Mouse (Mus musculus): ENCODE data around the gene Ppp3ca.

Gene Ppp3ca

DNA sequence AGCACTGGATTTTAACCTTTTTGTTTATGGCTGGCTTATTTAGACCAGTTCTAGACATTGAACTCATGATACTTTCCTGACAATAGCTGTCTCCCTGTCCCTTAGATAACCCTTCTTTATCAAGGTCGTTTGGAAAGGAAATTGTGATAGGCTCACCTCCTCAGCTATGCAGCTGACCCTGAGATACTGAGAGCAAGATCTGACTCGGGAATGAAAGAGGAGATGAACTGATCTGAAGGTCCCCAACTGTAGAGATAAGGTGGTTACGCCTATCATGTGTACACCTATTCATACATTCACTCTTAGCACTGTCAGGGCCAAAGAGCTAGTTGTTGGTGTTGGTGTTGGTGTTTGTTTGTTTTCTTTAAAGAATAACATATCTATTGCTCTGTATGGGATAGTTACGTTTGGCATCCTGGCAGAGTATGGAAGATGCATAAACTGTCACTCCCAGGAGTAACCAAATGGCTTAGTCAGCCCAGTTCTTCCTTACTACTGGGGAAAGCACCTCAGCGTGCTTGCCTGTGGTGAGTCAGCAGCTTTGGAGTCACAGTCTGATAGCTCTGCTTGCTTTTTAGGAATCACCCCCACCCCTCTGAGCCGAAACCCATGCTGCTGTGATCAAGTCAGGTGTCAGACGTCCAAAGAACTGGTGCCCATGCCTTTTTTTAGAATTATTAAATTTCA is 91.5 kb downstream of the Ppp3ca start:
- no peak for DNase-seq (ENCODE audit: low read depth in 1 of 2, low spot score in 2 of 2)

DNA sequence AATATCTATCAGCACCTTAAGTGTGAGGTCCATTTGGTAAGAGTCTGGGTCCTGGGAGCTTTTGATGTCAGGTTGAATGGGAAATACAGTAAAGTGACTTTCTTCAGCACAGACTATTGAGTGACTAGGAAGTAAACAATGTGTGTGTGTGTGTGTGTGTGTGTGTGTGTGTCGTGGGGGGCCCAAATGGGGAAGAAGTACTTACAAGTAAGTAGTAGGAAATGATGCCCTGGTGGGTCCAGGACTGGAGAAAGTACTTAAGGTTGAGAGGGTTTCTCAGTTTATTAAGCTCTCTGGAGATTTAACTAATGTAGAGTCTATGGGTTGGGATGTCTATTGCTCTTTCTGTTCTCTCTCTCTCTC is 92.0 kb downstream of the Ppp3ca start:
- no peak for DNase-seq (ENCODE audit: low read depth in 1 of 2, low spot score in 2 of 2)

DNA sequence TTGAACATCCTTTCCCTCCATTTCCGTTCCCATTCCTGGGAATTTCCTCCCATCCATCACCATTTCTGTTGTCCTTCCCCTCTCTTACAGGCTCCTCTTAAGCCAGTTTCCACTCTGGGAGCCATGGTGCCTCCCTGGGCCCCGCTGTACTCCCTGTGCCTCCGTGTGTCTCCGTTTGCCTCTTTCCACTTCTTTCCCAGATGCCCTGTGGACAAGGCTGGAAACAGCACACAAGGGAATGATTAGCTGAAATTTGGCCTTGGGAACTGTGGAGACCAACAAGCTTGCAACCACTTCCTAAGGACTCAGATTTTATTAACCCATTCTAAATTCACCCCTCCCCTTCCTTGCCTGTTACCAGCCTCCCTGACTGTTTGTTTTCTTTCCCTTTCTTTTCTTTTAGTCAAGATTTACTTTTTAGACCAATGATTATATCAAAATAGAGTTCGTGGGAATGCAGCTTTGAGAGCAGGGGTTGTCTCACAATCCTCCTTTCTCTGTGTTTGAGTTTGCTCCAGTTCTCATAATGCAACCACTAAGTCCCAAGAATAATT is 93.9 kb downstream of the Ppp3ca start:
- no peak for DNase-seq (ENCODE audit: low read depth in 1 of 2, low spot score in 2 of 2)

DNA sequence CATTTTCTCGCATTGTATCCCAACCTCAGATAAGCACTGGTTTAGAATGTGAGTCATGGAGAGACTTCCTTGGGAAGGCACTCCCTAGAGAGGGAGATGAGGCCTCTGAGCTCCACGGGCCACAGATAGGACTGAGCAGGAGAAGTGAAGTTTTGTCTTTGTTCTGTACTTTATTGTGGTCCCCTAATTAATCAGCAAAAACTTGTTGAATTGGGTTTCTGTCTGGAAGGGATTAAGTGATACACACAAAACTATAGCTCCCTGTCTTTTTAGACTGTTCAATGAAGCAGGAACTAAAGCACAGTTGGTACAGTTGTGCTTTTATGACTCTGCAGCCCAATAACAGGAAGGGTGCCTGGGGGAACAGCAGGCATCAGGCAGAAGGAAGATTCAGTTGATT is 95.6 kb downstream of the Ppp3ca start:
- DNase-seq (ENCODE audit: low read depth in 1 of 2, low spot score in 2 of 2): no peak

DNA sequence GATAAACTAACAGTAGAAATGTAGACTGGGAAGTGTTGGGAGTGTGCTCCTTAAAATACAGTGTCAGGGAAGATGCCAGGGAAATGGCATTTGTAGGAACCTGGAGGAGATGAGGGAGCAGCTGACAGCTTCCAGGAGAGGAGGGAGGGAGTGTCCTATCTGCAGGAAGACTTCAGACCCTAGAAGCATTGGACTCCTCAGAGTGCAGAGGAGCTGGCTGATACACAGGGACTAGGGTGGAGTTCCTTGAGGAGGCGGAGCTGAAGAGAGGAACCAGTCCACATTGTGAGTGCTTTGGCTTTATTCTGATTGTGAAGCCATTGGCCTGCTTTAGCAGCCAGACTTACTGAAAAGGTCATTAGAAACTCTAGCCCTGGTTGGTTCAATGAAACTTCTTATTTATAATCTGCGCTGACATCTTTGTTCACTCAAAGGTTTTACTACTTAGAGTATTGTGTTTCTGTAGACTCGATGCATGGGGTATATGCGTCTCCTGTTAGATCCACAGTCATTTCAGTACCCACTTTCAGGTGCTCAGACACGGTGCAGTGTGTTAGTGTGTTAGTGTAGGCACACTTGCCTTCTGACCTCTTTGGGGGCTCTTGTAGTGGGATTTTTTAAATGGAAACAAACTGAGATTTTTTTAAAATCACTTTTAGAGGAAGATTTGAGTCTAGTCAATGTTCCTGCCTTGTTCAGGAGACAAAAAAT is 99.0 kb downstream of the Ppp3ca start:
- no peak for DNase-seq (ENCODE audit: low read depth in 1 of 2, low spot score in 2 of 2)

DNA sequence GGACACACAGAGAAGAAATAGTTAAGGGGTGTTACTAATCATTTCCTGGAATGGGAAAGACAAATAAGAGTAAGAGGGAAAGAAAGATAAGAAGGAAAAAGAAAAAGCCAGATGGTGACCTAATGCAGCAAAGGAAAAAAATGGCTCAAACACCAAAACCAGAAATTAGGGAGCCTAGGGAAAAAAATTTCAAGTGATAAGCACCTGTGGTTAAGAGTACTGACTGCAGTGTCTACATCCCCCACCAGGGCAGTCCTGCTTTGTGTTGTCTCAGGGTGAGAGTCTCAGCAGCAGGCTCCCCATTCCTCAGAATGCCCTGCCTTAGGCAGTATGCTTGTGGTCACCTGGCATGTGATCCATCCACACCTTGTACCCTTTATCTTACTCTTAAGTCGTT is 99.6 kb downstream of the Ppp3ca start:
- no peak for DNase-seq (ENCODE audit: low read depth in 1 of 2, low spot score in 2 of 2)

DNA sequence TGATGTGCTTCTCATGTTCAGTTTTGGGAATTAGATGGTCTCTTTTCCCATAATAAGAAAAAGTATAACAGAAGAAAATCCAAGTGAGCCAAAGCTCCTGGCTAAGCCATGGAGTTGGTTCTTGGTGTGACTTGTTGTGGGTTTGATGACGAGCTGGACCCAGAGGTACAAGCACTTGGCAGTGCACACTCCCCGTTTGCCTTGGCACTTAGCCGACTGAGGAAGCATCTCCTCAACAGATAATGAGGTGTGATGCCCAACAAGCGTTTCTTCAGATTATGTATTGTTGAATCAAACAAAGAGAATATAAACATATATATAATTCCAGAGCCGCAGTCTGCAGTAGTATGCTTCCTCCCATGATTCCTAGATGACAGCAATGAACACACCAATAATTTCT is 101.8 kb downstream of the Ppp3ca start:
- no peak for DNase-seq (ENCODE audit: low read depth in 1 of 2, low spot score in 2 of 2)

DNA sequence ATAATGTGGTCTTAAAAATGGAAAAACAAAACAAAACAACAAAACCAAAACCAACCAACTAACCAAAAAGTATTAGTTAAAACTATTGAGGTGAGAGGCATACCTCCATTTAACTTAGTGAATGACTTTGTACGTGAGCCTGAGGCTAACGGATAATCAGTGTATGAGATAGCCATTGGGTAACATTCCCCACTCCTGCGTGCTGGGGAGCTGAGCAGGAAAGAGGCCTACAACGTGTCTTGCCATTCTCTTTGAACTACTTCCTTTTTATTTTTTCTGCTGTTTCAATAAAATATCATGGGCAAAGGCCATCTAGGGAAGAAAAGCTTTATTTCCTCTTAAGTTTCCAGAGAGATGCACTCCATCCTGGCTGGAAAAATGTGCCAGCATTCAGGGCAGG is 103.3 kb downstream of the Ppp3ca start:
- no peak for DNase-seq (ENCODE audit: low read depth in 1 of 2, low spot score in 2 of 2)

DNA sequence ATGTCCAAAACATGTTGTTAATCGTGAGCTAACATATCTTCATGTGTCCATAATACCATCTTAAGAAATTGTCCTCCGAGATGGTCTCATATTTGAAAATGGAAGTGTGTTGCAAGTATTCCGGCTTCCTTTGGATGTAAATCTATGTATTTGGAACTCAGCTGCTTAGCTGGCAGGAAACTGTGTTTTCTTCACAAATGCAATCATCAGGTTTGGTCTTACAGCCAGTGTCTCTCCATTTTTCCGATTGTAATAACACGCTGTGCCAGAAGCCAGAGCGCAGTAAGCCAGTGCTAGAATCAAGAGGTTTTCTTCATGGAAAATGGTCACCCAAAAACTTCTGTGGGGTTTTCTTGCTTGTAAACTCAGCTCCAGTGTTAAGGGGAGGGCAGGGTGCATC is 104.3 kb downstream of the Ppp3ca start:
- no peak for DNase-seq (ENCODE audit: low read depth in 1 of 2, low spot score in 2 of 2)

DNA sequence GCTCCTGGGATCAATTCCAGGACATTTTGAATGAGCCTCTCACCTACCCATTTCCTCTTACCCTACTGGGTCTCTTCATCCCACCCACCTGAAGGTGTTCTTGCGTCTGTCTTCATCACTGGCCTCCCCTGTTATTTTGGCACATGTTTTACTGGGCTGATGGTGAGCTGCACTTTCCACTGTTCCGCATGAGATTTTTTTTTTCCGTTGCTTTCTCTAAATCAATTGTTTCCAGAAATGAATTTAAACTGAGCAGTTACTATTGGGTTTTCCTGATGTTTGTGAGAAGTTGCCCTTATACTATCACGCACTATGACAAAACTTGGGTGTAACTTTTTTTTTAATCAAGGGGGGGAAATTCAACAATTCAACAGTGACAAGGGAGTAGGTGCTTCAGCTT is 106.6 kb downstream of the Ppp3ca start:
- DNase-seq (ENCODE audit: low read depth in 1 of 2, low spot score in 2 of 2): no peak

DNA sequence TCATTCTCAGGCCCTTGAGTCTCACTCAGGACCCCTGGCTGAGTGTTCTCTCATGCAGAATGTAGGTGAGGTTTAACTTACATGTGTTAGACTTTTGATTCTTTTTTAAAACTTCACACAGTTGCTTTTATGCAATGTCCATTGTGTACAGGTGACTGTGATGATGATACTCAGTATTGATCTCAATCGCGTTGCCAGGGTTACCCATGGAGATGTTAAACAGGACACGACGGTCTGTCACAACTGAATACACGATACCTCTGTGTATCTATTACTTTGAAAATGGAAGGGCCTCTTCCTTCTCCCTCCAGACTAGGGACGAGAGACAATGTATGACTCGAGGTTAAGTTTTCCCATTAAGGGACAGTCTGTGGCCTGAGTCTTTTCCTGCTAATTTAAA is 107.5 kb downstream of the Ppp3ca start:
- no peak for DNase-seq (ENCODE audit: low read depth in 1 of 2, low spot score in 2 of 2)

DNA sequence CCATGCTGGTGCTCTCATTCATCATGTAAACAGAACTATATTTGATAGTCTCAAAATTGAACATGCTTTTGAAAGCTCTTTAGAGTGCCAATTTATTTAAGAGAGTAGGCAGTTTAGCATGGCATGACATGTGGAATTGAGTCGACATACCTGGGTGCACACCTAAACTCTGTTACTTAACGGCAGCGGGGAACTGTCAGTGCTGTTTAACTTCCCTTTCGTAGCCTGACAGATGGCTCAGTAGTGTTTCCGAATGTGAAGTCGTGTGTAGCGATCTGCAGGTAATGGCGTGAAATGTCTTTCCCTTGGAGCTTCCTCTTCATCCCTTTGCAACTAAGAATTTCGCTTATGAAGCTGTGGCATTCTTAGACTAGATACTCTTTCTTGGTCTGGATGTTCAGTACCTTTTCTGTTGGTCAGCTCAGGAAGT is 107.9 kb downstream of the Ppp3ca start:
- no peak for DNase-seq (ENCODE audit: low read depth in 1 of 2, low spot score in 2 of 2)

DNA sequence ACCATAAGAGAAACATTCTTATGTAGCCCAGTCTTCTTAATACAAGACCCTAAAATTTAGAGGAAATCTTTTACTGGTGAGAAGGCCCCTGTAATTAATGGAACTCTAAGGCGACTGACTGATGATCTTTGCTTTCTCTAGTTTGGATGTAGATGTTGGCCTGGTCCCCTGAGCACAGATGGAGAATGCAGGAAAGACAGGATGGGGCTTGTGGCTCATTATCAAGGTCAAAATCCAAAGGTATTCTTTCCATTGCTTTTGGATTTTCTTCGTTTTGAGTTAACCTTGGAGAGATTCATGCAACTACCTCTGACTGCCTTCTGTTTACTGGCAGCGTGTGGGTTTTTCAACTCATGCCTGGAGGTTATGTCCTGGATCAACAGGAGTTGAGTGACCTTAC is 110.4 kb downstream of the Ppp3ca start:
- DNase-seq (ENCODE audit: low read depth in 1 of 2, low spot score in 2 of 2): no peak

DNA sequence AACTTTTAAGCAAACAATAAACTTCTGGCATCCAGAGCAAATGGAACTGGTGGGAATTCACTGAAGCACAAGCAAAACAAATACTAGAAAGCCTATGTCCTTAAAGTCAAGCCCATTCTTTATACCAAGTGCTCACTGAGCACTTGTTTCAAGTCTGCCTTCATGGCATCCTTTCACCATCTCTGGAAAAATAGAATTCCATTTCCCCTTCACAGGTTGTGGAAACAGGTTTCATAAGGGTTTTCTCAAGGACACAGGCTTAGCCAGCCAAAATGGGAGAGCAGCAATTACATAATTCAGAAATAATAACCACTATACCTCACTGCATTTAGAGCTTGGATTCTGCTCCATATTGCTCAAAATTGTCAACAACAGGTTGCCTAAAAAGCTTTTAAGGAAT is 112.1 kb downstream of the Ppp3ca start:
- no peak for DNase-seq (ENCODE audit: low read depth in 1 of 2, low spot score in 2 of 2)

DNA sequence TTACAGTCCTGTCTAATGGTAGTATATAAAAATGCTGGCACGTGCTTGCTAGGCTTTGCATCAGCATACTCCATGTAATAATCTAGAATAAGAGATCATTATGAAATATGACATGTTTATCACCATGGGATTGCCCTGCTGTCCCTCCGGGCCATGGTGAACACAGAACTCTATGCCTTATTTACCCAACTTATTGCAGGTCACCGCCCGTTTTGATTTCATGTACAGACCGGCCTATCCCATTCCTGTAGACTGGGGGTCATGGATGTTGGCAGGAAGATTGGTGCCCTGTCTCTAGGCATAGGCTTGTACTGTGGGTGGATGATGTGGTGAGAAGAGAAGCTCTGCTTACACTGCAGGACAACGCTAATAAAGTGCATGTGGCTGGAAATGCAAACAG is 115.8 kb downstream of the Ppp3ca start:
- DNase-seq (ENCODE audit: low read depth in 1 of 2, low spot score in 2 of 2): no peak

DNA sequence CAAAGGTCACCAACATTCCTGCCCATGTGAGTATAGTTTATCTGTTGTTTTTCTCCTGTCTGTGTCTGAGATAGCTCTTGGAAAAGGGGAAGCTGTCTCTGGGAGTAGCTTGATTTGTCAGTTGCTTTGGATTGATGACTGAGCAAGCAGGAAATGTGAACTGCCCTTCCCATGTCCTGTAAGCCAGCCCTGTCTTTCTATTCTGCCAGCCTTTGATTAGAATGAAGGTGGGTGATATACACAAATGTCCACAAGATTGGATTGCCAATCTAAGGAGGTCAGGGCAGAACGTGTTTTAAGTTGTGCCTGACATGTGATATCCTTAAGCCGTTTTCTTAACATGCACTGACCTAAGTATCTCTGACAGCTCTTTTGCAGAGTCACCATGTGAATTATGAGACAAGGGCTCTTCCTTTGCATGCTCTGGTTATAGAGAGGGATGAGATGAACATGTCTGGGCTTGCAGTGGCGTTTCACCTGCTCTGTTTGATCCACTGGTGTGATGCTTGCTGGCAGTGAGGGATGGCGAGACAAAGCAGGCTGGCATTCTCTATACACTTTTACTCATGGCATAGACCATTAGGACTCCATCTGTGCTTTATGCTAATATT is 120.4 kb downstream of the Ppp3ca start:
- DNase-seq (ENCODE audit: low read depth in 1 of 2, low spot score in 2 of 2): no peak

DNA sequence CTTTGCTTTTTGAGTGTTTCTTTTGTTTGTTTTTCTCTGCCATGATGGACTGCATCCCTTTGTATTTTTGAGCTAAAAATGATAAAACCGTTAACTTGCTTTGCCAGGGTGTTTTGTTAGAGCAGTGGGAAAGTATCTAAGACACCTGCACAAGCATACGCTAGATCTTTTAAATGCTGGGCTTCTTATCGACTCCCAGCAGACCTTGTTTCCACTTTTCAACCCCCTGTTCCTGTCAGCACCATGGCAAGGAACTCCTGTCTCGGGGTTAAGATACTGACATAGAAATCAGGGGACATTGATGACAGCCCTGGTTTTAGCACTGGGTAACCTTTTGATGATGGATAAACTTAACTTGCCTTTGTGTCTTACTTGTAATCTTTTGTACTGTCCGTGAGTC is 121.5 kb downstream of the Ppp3ca start:
- DNase-seq (ENCODE audit: low read depth in 1 of 2, low spot score in 2 of 2): no peak

DNA sequence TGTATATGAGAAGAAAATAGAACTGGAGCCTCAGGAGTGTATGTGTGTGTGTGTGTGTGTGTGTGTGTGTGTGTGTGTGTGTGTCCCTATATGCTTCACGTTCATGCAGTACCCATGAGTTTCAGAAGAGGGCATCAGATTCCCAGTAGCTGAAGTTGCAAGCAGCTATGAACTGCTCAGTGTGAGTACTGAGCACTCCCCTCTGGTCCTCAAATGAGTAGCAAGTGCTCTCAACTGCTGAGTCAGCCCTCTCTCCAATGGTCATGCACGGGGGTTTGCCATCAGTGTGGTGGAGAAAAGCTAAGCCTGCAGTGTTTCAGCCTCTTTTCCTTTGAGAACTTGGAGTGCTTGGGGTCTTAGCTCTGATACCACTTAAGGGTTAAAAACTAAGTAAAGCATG is 122.0 kb downstream of the Ppp3ca start:
- DNase-seq (ENCODE audit: low read depth in 1 of 2, low spot score in 2 of 2): no peak

DNA sequence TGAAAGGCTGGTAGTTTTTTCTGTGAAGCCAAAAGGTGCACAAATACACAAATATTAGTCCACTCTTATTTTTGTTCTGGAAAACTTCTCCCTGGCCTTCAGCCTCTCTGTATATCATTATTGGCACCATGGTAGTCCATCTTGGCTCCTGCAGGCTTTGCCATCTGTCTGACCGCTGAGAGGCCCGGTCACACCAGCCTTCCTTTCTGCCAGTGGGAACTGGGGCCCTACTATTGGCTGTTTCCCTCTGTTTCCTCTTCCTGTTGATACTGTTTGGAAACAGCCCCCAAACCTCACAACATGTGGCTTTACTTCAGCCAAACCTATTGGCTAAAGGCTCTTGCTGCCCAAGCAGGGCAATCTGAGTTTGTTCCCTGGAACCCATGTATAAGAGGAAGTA is 123.5 kb downstream of the Ppp3ca start:
- DNase-seq (ENCODE audit: low read depth in 1 of 2, low spot score in 2 of 2): no peak

DNA sequence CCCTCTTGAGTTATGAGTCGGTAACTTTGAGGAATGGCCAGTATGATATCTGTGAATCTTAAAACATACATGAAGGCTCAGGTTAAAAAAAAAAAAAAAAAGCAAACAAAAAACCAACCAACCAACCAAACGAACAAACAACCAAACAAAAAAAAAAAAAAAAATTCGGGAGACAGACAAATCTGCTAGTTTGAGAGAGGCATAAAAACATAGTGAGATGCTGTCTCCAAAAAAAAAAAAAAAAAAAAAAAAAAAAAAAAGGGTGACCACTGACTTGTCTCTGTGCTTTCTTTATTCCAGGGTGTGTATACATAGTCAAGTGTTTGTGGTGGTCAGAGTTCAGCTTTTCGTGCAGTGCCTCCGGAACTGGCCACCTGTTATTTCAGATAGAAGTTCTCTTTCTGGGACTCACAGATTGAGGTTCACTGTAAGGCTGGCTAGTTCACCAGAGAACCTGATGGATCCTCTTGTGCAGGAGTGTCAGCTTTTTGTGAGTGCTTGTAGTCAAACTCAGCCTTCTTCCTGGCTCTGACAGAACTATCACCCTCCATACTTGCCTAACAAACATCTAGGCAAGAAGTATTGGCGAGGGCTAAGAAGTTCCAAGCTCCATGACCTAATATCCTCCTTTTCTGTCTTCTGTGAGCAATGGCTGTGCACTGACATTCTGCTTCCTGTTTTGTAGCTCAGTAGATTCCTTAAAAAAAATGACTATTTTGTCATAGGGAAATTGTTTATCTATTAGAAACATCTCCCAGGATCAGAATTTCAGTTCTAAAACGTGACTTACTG is 124.7 kb downstream of the Ppp3ca start:
- no peak for DNase-seq (ENCODE audit: low read depth in 1 of 2, low spot score in 2 of 2)

DNA sequence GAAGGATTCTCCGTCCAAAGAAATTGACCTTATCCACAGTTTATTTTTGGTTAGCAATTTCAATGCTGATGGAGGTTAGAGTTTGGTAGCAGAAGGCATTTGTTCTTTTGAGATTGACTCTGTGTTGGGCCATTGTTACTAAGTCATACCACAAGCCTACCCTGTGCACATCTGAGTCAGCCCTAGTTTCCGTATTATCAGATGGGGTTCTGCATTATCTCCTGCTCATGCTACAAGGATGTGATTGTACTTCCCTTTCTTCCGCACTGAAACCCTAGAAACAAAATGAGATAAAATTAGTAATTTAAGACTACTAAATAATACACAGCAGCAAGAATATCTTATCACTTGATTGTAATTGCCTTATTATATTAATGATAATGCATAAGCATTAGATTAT is 129.0 kb downstream of the Ppp3ca start:
- no peak for DNase-seq (ENCODE audit: low read depth in 1 of 2, low spot score in 2 of 2)

DNA sequence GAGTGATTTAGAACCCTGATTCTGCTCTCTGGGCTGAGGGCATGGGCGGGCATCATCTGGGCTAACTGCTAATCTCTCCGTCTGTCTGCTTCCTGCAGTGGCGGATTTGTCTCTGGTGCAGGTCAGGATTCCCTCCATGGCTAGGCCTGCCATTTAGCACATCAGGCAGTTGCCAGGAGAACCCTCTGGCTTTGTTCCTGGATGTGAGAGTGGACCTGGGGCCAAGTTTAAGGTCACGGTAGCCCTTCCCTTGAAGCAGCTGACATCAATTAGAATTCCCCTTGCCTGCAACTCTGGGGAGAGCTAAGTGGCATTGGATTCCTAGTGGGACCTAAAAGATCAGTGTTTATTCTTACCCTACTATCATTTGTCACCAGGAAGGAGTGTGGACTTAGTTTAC is 132.7 kb downstream of the Ppp3ca start:
- DNase-seq (ENCODE audit: low read depth in 1 of 2, low spot score in 2 of 2): no peak
